Mouse (Mus musculus) embryonic stem cell, embryonic (primary cell): ENCODE data around the gene Rad17.

Experiments
- CTCF ChIA-PET, 4 experiments: fragments of 300-600 bp in 2 of 4; fragments of 350-600 bp in 2 of 4; sonication (Branson Sonifier 250); formaldehyde crosslinking; loops; one replicate each; lab custom pipeline; 2022; ENCODE audit warnings: inconsistent platforms in 2 of 4; lab: Charles Lee
- POLR2A ChIA-PET, 4 experiments: fragments of 300-600 bp in 2 of 4; fragments of 350-600 bp in 2 of 4; sonication (Branson Sonifier 250); formaldehyde crosslinking; loops; one replicate each; lab custom pipeline; 2022; ENCODE audit warnings: antibody characterized with exemption in 4 of 4, inconsistent platforms in 1 of 4; lab: Charles Lee

Gene Rad17

DNA sequence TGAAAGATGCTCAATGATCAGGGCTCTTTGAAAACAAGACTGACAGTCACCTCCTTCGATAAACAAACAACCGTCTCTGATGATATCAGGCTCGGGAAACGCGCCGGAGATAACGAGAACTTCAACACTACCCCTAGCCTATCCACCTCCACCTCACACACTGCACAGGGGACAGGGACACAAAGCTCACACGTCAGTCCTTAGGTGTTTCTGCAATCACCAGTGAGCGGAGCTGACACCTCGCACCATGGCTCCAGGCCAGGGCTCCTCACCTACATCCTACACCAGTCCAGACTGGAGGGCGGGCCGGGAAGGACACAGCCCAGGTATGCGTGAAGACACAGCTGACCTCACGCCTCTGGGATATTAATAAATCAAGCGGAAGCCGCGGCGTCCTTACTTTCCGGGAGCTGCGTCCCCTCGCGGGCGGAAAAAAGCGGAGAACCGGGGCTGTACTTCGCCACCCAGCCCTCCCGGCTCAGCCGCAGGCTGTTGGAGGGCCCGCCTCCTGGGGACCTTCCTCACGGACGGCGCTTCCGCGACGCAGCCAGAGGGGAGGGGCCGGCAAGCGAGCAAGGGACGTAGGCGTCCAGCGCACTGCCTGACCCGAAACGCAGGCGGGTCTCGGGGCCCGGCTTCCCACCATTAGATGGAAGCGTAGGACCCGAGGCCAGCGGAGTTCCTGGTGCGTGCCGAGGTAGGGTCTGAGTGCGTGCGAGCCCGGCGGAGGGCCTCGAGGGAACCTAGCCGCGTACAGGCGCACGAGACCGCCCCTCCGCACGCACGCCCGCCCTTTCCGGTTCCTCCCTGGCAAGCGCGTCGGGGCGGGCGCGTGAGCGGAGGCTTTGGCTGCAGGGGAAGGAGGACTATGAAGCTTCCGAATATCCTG lies at the start of gene Rad17, which contains the start of gene Ak6:
TSS of gene Rad17 (minus strand) at position 502 of the 889 bp plus-strand sequence.
TSS of gene Ak6 (plus strand) at position 430 of the 889 bp plus-strand sequence.
- ChIA-PET POLR2A (interaction anchor here (0.5 to 3.9 kb wide), 42 partner anchors 9 to 779 kb away, joined by 3 to 23 read pairs (median 4); partner anchors contain the start of genes Bdp1 (in 2 of the 4), Ccdc125 (in 2 of the 4), Marveld2 (in 2 of the 4) and Cdk7 (in 1 of the 4)), CTCF (interaction anchor here in 3 of 4 experiments (0.6 to 1.9 kb wide), 4 partner anchors 9 to 15 kb away, joined by 7 to 9 read pairs (median 8); no protein-coding TSS in a partner anchor)

DNA sequence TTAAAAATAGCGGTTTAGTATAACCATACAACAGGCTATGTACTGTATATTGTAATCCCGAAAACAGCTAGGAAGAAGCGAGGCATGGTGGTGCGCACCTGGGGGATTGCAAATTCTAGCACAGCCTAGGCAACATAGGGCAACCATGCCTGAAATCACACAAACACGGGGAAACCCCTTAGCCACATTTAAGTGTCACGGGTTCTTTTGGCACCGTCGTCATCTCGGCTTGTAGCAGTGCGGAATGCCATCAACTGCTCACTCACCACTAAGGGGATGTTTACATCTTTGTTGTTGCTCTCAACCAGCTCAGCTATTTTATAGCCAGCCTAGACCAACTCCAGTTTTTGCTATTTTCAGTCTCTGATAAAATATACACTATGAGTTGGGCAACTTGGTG lies 48.0 kb upstream of the Rad17 start:
- ChIA-PET CTCF (interaction anchor here in 1 of 4 experiments (0.6 kb wide), 1 partner anchor 89 kb away, joined by 4 read pairs; no protein-coding TSS in a partner anchor), POLR2A (interaction anchor here in 2 of 4 experiments (1.0 to 2.0 kb wide), 5 partner anchors 17 to 106 kb away, joined by 3 to 5 read pairs (median 3); no protein-coding TSS in a partner anchor)

DNA sequence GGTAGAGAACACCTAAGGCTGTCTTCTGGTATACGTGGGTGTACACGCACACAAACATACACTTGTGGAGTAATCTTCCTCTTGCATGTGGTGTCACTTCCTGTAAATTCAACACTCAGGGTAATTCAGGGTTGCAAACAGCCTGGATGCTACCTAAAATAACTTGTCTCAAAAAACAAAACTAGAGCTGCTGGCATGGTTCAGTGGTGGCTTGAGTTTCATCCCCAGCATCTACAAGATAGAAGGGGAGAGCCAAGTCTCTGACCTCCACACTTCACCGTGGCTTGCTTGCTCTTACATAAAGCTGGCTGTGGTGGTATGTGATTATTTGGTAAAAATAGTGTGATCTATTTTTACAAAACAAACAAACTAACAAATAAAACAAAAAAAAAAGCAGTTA lies 46.7 kb upstream of the Rad17 start:
- ChIA-PET POLR2A (interaction anchor here in 2 of 4 experiments (0.7 to 0.9 kb wide), 4 partner anchors 27 to 649 kb away, joined by 3 to 6 read pairs (median 4); partner anchors contain the start of gene Cdk7 (in 1 of the 2)), CTCF (no interaction called here)

DNA sequence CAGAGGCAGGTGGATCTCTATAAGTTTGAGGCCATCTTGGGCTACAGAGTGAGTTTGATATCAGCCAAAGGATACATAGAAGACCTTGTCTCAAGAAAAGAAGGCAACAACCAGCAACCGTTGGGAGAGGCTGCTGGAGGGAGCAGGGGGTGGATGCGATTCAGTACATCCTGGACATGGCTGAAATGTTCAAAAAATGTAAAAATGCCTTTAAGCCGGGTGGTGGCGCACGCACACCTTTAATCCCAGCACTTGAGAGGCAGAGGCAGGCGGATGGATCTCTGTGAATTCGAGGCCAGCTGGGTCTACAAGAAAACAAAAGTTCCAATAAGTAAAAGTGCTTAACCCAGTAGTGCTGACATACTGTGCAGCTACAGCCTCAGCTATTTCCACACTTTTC lies 36.7 kb upstream of the Rad17 start:
- CTCF ChIA-PET = interaction anchor here in 2 of 4 experiments (0.5 to 0.8 kb wide), 2 partner anchors 15 to 27 kb away, joined by 3 read pairs; no protein-coding TSS in a partner anchor

DNA sequence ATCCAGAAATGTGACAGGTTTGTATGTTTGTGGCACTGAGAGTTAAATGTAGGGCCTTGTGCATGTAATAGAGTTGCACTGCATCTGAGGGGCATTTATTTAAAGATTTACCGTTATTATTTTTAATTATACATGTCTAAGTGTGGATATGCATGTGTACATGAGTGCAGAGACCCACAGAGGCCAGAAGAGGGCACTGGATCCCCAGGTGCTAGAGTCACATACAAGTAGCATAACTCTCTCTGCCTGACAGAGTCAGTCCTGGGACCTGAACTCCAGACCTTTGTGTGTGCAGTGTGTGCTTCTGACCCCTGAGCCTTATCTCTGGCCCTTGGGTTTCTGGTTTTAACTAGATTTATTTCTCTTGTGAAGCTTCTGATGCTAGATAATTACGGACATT lies 33.5 kb upstream of the Rad17 start:
- CTCF ChIA-PET = interaction anchor here in 2 of 4 experiments (0.9 to 1.2 kb wide), 3 partner anchors 8 to 21 kb away, joined by 3 to 7 read pairs (median 3); no protein-coding TSS in a partner anchor
- POLR2A ChIA-PET = interaction anchor here in 2 of 4 experiments (1.2 to 1.7 kb wide), 3 partner anchors 9 to 16 kb away, joined by 3 to 5 read pairs (median 4); no protein-coding TSS in a partner anchor

More for the DNA sequence above, 36.7 kb upstream of the Rad17 start:
- POLR2A ChIA-PET = interaction anchor here in 1 of 4 experiments (0.8 to 1.0 kb wide), 3 partner anchors 12 to 196 kb away, joined by 3 read pairs; no protein-coding TSS in a partner anchor

DNA sequence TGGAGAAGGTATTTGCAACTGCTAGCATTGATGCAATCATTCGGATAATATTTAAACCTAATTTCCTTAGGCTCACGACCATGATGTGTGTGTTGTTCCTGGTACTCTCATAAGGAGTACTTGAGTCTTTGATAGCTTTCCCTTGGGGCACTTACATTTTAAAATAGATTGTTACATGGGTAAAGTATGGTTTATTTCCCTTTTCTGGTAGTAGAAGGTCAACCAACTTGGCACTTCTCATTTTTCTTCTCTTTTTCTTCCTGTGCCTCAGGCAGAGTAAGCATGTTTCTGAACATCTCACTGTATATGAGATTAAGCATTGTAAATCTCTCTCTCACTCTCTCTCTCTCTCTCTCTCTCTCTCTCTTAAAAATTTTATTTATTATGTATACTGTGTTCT lies 32.0 kb upstream of the Rad17 start:
- CTCF ChIA-PET = interaction anchor here in 1 of 4 experiments (0.6 kb wide), 1 partner anchor 1883 kb away, joined by 3 read pairs; no protein-coding TSS in a partner anchor
- POLR2A ChIA-PET = interaction anchor here in 1 of 4 experiments (0.6 kb wide), 1 partner anchor 22 kb away, joined by 10 read pairs; no protein-coding TSS in a partner anchor

DNA sequence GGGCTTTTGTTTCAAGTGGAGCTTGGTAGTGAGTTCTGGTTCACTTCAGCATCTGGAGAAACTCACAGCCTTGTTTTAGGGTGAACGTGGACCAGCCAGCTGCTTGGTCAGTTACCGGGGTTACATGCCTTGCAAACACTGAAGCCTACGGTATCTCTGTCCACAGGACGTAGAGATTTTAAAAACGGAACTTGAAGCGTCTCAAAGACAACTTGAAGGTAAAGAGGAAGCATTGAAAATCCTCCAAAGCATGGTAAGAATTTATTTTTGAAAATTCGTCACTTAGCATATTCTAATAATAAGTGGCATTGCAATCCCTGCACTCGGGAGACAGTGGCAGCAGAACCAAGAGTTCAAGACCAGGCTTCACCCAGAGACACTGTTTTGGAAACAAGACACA lies 30.8 kb upstream of the Rad17 start:
- ChIA-PET CTCF (interaction anchor here in 3 of 4 experiments (0.6 to 1.1 kb wide), 4 partner anchors 8 to 259 kb away, joined by 3 to 4 read pairs (median 3); no protein-coding TSS in a partner anchor), POLR2A (interaction anchor here in 2 of 4 experiments (1.0 to 2.1 kb wide), 5 partner anchors 9 to 49 kb away, joined by 3 to 7 read pairs (median 4); partner anchors contain the start of gene Cdk7 (in 1 of the 2))

DNA sequence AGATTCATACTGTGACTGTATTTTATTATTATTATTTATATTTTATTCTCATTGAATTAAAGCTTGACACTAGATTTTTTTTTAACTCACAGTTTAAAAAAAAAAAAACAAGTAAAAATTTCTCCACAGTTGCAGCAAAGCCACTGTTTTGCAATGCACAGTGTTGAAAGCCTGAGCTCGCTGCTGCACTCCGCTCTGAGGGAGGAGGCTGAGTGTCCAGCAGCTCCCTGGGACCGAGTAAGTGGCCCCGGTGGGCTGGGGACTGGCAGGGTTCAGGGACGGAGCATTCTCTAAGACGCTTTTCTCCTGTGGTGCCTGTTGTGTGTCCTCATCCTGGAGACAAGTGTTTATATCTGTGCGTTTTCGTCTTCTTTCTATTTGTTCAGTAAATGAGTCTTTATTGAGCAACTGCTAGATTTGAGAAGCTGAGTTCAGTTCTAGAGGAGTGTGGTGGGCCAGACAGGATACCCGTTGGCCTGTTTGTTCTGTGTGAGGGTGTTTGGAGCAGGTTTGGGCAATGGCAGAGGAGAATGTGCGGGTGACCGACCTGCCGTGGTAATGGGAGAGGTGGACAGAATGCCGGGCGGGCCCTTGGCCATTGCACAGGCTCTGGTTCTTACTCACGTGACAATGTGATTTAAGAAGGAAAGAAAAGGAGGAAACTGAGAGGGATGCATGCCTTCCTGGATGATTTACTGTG lies 25.2 kb upstream of the Rad17 start:
- ChIA-PET POLR2A (interaction anchor here in 2 of 4 experiments (0.8 to 1.4 kb wide), 6 partner anchors 9 to 572 kb away, joined by 3 to 4 read pairs (median 3); partner anchors contain the start of genes Bdp1 (in 1 of the 2) and Cdk7 (in 1 of the 2)), CTCF (interaction anchor here in 3 of 4 experiments (0.6 to 1.1 kb wide), 4 partner anchors 9 to 536 kb away, joined by 3 read pairs; no protein-coding TSS in a partner anchor)

DNA sequence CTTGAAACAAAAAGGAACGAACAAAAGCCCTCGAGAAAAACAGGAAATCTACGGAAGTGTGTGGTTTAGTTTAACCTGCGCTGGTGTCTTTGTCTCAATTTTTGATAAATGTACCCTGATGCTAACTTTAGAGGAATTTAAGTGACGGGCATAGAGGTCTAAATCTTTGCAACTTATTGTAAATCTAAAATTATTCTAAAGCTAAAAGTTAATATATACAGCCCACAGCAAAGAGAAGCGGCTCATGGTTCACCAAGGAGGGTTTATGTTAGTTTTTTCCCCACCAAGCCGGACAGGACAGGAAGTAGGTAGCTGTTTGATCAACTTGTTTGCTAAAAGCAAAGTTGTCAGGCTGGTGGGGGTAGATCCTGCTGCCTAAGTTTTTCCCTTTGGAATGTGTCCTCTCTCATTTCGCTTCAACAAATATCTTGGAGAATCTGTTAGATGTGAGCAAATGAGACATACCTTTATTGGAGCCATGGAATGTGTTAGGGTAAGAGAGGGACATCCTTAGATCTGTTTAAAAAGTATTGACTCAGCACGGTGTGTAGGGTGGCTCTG lies 19.4 kb upstream of the Rad17 start:
- CTCF ChIA-PET = interaction anchor here in 2 of 4 experiments (0.6 to 2.2 kb wide), 2 partner anchors 10 to 1789 kb away, joined by 3 to 10 read pairs; no protein-coding TSS in a partner anchor

DNA sequence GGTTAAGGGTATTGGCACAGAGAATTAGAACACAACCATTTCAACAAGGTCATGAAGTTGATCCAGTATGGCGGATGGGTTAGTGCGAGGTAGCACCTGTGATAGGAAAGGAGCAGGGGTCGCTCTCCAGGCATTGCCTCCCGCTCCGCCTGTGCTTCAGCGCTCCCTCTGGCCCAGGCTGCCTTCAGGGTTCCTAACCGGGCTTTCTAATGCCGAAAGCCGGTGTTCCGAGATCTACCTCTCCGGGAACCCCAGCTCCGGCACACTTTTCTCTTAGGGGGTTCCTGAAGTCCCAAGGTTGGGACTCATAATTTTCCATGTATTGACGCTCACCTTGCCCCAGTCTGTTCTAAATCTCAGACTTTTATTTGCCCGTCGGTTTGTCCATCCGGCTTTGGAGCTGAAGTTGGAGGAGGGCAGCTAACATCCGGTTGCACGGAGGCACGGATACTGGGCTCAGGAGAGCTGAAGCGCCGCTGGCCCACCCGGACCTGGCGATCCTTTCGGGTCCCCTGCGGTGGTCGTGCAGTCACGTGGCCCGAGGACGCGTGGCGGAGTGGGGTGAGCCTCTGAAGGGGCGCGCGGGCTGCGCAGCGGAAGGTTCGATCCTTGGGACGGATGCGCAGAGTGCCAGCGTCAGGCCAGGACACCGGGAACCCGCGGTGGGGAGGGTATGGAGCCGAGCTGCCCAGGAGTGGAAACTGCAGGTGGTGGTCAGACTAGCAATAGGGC lies 18.6 kb upstream of the Rad17 start, which contains the start of gene Ccdc125:
TSS of gene Ccdc125 (plus strand) at position 427 of the 732 bp plus-strand sequence.
- POLR2A ChIA-PET = interaction anchor here in 3 of 4 experiments (0.6 to 3.7 kb wide), 29 partner anchors 9 to 178 kb away, joined by 3 to 23 read pairs (median 4); partner anchors contain the start of genes Ak6 (in 2 of the 3), Cdk7 (in 2 of the 3), Rad17 (in 2 of the 3) and Taf9 (in 2 of the 3)
- CTCF ChIA-PET = interaction anchor here (0.6 to 2.2 kb wide), 6 partner anchors 9 to 1788 kb away, joined by 3 to 10 read pairs (median 4); no protein-coding TSS in a partner anchor

More for the DNA sequence above, 19.4 kb upstream of the Rad17 start:
- POLR2A ChIA-PET = interaction anchor here in 3 of 4 experiments (0.5 to 3.7 kb wide), 21 partner anchors 8 to 178 kb away, joined by 3 to 23 read pairs (median 4); partner anchors contain the start of genes Ak6 (in 2 of the 3), Rad17 (in 2 of the 3), Taf9 (in 2 of the 3) and Ccnb1 (in 1 of the 3)

DNA sequence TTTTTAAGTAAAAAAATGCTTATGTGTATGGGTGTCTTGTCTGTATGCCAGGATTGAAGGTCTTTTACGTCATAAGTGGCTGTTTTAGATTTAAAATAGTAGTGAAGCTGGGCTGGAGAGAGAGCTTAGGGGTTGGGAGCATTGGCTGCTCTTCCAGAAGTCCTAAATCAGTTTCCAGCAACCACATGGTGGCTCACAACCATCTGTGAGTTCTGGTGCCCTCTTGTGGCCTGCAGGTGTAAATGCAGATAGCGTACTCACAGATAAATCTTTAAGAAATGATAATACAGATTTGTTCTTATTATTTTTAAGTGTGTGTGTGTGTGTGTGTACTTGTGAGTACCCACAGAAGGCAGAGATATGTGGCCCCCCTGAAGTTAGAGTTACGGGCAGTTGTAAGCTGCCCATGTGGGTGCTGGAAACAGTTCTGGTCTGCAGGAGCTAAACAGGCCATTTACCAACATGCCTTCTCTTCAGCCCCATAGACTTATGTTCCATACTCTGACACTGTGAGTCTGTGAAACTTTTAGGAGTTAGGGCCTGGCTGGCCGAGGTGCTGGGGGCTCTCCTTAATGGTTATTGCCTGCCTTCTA lies 9.1 kb upstream of the Rad17 start:
- POLR2A ChIA-PET = interaction anchor here in 3 of 4 experiments (0.6 to 3.4 kb wide), 23 partner anchors 8 to 1099 kb away, joined by 3 to 22 read pairs (median 3); partner anchors contain the start of genes Ak6 (in 3 of the 3), Ccdc125 (in 3 of the 3), Rad17 (in 3 of the 3) and Gtf2h2 (in 2 of the 3)
- CTCF ChIA-PET = interaction anchor here (0.5 to 2.2 kb wide), 26 partner anchors 9 to 1145 kb away, joined by 3 to 10 read pairs (median 3); partner anchors contain the start of genes Ak6 (in 3 of the 4), Rad17 (in 3 of the 4), Ccdc125 (in 2 of the 4) and Cdk7 (in 1 of the 4)

DNA sequence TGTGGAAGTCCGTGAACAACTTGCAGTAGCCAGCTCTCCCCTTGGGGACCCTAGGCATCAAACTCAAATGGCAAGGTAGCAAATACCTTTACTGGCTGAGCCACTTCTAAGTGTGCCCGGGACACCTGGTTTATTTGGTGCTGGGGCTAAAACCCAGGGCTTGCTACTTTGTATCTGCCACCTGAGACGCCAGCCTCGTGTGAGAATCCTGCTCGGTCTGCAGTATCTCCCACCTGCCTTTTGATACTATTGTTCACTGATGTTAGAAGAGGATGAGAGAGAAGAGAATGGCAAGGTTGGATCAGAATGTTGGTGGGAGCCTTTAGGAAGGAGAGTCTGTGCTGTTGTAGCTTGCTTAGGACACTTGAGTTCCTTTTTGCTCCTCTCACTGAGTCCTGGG lies 7.2 kb upstream of the Rad17 start:
- POLR2A ChIA-PET = interaction anchor here in 2 of 4 experiments (0.8 to 1.6 kb wide), 6 partner anchors 11 to 129 kb away, joined by 3 to 5 read pairs (median 3); partner anchors contain the start of genes Ccdc125 (in 1 of the 2) and Ccnb1 (in 1 of the 2)
- CTCF ChIA-PET = no interaction called here

DNA sequence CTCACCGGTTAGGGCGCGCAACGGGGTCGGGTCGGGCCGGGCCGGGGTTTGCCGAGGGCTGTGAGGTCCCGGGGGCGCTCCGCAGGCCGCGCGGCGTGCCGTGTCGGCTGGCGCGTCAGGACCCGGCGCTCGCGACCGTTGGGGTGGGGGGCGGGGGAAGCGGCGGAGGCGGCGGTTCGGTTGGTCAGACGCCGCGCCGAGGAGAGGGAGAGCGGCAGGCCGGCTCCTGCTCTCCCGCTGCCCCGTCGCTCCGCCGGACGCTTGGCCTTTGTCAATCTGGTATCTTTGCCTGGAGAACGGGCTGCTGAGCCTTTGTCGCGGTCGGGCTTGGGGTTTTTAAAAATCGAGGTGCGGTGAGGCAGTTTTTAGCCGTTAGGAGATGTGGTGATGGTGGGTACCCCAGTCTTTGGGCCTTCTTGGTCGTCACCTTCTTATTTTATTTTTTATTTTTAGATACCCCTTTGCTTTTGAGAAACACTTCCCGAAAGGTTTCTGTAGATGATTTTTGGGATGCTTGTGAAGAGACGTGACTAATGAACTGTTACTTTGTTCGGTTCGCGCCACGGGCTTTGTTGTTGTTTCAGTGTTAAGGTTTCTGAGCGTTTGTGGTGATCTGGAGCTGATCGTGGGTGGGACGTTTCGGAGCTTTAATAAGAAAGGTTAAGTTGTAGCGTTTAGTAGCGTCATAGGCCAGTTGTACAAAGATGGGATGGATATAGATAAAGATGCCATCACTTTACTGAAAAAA lies 762 bp upstream of the Rad17 start, which contains the start of gene Taf9:
TSS of gene Taf9 (plus strand) at position 141 of the 748 bp plus-strand sequence.
- POLR2A ChIA-PET = interaction anchor here (0.8 to 3.9 kb wide), 34 partner anchors 8 to 548 kb away, joined by 3 to 23 read pairs (median 5); partner anchors contain the start of genes Ccdc125 (in 2 of the 4), Gtf2h2 (in 2 of the 4), Mrps36 (in 2 of the 4) and Bdp1 (in 1 of the 4)
- CTCF ChIA-PET = interaction anchor here in 3 of 4 experiments (0.6 to 1.9 kb wide), 4 partner anchors 8 to 16 kb away, joined by 7 to 9 read pairs (median 8); no protein-coding TSS in a partner anchor

DNA sequence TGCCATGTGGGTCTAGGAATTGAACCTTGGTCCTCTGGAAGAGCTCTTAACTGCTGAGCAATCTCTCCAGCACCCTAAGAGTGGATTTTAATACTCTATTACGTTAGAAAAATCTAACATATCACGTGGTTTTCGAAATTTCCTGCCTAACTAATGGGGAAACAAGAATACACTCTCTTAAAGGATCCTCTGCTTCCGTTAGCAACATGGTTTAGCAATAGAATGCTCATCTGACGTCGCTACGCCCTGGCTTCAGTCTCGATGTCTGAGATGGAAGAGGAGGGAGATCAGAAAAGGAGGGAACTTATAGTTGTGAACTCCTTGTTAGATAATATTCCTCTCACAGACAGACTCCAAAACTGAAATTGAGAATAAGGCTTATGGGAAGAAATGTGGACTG lies 2.6 kb downstream of the Rad17 start:
- ChIA-PET POLR2A (interaction anchor here in 1 of 4 experiments (0.7 kb wide), 1 partner anchor 127 kb away, joined by 3 read pairs; the partner anchor contains the start of gene Cenph), CTCF (interaction anchor here in 1 of 4 experiments (0.7 kb wide), 1 partner anchor 11 kb away, joined by 7 read pairs; no protein-coding TSS in a partner anchor)
